Mouse (Mus musculus): ENCODE results near the gene Rad51b.

The Rad51b gene

GRCm38 (mm10) chr12:79436892-79437291, 139.8 kb downstream of the Rad51b start:
- DNase-seq (ENCODE audit: low read depth, low spot score): no peak

DNA sequence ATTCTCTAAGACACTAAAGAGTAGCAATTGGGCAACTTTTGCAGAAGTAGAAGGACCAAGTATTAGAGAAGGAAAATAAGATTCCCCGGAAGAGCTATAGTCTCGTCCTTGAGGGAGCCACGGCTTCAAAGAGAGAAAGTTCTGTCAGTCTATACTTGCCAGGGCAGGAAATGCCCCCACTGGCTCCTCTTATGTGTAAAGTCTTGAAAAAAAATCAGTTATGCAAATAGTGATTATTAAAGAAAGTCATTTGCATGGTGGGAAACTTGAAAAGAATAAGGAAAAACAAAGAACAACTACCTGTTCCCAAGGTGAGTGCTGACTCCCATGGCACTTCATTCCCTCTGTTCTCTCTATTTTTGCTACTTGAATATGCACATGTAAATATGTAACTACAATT, 140.5 kb downstream of the Rad51b start:
- DNase-seq (ENCODE audit: low read depth, low spot score): no peak

DNA sequence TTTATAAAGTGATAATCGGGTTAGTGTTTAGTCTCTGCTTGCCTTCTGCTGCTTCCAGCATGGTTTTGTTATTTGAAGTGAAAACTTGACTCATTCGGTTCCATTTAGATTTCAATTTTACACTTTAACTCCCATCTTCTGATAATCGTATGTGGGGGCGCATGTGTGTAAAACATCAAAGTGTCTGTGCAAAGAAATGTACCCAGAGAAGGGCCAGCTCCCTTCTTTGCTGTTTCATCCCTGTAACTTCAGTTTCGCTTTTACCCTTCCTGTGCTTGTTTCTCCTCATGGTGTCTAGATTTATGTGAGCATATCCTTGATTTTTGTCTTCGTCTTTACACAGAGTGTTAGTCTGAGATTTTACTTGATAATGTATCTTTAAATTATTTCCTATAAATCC, 142.9 kb downstream of the Rad51b start:
- DNase-seq (ENCODE audit: low read depth, low spot score): no peak

- DNase-seq (ENCODE audit: low read depth, low spot score): no peak
Observed at GRCm38 (mm10) chr12:79441210-79442005, 144.3 kb downstream of the Rad51b start.

DNA sequence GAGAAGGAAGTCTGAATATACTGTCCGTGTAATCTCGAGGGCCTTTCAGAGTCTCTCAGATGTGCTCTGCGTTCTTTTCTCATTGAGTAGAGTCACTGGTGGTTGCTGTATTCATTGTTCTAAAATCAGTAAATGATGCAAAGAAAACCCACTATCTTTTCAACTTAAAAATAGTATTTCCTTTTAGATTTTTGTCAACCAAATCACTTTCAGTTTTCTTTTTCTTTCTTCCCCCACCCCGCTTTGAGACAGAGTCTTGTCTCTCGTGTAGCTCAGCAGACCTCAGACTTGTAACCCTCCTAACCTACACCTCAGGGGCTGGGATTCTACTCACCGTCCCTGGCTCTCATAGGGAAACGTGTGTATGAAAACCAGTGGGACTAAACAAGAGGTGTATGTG, 145.0 kb downstream of the Rad51b start:
- no peak for DNase-seq (ENCODE audit: low read depth, low spot score)

- DNase-seq (ENCODE audit: low read depth, low spot score): peak; percentile 11
Observed at GRCm38 (mm10) chr12:79442836-79443390, 145.8 kb downstream of the Rad51b start.

DNA sequence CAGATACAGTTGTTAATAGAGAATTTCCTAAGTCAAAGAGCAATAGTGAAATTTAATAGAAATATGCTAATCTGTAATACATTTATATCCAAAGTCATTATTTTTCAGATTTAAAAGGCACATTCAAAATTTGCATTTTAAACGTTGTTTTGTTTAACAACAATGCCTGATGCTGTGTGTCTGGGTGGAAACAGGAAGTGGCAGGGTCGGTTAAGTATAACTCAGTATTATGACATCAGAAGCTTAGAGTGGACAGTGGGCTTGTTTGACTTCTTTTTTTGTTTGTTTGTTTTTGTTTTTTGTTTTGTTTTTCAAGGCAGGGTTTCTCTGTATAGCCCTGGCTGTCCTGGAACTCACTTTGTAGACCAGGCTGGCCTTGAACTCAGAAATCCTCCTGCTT, 147.6 kb downstream of the Rad51b start:
- no peak for DNase-seq (ENCODE audit: low read depth, low spot score)

- no peak for DNase-seq (ENCODE audit: low read depth, low spot score)
Observed at GRCm38 (mm10) chr12:79447039-79447438, 150.0 kb downstream of the Rad51b start.

DNA sequence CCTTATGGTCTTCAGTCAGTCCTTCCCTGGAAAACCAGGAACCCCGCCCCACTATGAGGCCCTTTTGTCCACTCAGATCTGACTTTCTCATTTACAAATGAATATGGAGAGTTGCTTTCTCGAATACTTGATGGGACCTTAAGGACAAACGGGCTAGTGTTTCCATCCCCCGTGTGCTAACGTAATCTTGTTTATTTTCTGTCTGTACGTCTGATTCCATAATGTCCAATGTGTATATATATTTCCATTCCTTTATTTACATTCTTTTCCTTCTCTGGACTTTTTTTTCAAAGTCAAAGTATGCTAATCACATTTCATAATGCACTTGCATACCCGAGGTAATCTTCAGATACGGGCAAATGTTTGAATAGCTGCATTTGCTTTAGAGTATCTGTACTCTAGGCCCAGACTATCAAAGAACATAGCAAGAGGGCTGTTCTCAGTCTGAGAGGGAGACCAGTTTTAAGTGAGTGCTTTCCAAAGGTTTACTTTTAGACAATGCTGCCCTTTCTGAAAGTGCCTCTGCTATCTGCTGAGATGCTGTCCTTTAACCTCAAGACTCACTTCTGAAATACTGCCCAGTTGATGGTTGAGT, 152.8 kb downstream of the Rad51b start:
- no peak for DNase-seq (ENCODE audit: low read depth, low spot score)

GRCm38 (mm10) chr12:79452882-79453281, 155.8 kb downstream of the Rad51b start:
- DNase-seq (ENCODE audit: low read depth, low spot score): no peak

- DNase-seq (ENCODE audit: low read depth, low spot score): no peak
Observed at GRCm38 (mm10) chr12:79454017-79454416, 156.9 kb downstream of the Rad51b start.

DNA sequence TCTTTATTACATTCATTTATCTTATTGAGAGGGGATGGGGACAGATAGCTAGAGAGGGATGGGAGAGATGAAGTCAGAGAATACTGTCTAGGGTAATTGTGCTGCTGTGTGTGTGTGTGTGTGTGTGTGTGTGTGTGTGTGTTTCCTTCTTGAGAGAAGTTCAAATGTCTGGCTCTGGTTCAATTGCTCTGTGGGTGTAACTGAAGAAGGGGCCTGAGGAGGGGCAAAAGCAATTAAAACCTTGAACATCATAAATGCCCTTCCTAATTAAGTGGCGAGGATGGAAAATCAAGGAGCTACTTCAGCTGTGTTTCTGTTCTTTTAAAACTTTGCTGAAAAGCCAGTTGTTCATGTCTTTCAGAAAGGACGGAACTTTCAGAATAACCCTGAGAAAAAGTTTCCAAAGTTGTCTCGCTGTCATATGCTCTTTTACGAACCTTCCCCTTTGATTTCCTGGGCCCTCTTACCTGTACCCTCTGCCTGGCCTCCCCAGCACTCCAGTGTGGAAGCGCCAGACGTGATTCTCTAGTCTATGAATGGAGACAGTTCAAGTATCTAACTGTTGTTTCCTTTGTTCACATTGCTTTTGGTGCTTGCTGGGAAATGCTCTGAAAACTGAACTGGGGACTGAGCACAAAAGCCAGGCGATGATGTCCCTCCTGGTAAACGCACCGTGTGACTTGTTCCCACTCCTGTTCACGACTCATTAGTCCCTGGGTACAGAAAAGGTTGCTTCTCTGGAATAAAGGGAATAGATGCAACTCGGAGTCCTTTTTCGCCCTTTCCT, 158.2 kb downstream of the Rad51b start:
- DNase-seq (ENCODE audit: low read depth, low spot score): no peak

- no peak for DNase-seq (ENCODE audit: low read depth, low spot score)
Observed at GRCm38 (mm10) chr12:79455848-79456164, 158.7 kb downstream of the Rad51b start.

DNA sequence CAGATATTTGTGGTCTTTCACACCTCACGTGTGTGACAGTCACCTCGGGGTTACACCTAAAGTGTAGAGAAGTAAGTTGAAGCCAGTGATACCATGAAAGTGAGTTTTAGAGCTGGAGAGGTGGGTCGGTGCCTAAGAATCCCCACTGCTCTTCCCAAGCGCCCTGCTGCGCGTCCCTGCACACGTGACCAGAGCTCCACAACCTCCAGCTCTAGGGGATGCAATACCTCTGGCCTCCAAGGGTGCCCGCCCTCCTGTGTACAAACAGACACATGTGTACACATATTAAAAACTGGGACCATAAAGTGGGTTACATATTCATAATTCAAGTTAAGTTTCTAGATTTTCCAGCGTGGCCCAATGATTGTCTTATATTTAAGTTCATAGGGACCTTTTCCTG, 159.2 kb downstream of the Rad51b start:
- DNase-seq (ENCODE audit: low read depth, low spot score): no peak

GRCm38 (mm10) chr12:79463371-79463770, 166.3 kb downstream of the Rad51b start:
- no peak for DNase-seq (ENCODE audit: low read depth, low spot score)

DNA sequence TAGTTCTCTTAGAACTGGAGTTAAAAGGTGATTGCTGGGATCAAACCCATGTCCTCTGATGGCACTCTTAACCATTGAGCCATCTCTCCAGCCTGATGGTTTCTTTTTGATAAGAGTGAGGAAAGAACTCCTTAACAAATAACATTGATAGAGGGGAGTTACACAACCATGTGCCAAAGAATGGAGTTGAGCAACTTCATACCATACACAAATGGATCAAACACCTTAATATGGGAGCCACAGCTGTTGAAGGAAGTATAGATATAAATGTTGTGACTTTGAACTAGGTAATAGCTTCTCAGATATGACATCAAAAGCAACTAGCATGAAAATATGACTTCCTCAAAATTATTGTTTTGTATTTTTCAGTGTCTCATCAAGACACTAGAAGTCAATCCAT, 173.0 kb downstream of the Rad51b start:
- DNase-seq (ENCODE audit: low read depth, low spot score): no peak

DNA sequence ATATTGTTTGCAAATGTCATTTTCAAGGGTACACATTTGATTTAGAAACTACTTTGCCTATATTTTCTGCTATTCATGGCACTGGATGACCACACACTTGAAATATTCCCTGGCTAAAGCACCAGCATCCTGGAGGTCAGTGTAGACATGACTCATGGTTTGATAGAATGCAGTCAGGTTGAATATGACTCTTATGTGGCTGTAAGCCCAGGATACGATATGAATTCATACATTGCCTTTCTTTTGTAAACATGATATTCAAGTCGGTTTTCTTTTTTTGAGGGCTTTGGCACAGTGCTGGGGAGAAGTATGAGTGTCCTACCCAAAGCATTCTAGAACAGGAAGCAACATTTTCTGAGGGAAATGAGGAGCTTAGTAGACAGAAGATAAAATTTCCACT, 174.8 kb downstream of the Rad51b start:
- no peak for DNase-seq (ENCODE audit: low read depth, low spot score)

DNA sequence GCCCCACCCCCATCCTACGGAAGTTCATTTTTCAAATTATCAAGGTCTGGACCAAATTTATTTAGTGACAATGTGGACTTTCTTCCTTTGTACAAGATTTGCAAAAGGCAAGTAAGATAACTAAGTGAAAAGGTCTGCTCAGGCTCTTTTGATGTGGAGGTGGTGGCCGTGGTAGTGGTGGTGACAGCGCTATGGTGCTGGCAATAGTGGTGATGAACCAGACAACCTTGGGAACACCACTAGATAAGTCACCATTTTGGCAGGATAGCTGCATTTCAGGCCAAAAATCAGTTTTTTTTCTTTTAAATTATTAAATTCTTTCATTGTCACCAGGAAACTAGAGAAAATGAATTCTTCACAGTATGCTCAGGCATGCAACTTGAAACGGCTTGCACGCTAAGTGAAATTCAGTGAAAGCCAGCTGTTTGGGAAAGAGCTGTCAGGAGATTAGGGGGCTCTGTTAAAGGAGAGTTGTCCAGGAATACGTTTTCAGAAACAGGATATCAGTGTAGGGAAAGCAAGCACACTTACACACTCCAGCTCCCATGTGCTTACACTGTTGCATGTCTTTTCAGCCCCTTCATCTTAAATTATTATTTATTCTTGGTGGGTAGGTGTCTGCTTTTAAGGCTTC, 179.4 kb downstream of the Rad51b start:
- DNase-seq (ENCODE audit: low read depth, low spot score): no peak

GRCm38 (mm10) chr12:79478816-79479215, 181.7 kb downstream of the Rad51b start:
- DNase-seq (ENCODE audit: low read depth, low spot score): no peak

GRCm38 (mm10) chr12:79485501-79485900, 188.4 kb downstream of the Rad51b start:
- no peak for DNase-seq (ENCODE audit: low read depth, low spot score)

- DNase-seq (ENCODE audit: low read depth, low spot score): no peak
Observed at GRCm38 (mm10) chr12:79488590-79489242, 191.6 kb downstream of the Rad51b start.
